Mouse (Mus musculus) heart, embryonic 16.5 days (tissue): ENCODE results near the gene Ythdf1. TPM values are rescaled to one million over a fixed set of nuclear protein-coding genes. Genes with fewer than 3 reads are reported as not detected.

Experiments used
- ATAC-seq: fragments of 200-750 bp; cut with Nextera tagmentation; replicated peaks from 2 replicates; pipeline ENCODE4 v1.8.0; 2017; ENCODE audit warnings: moderate number of reproducible peaks; ENCODE audit not compliant: insufficient read depth, low FRiP score; ENCODE audit errors: extremely low read depth
- H3K27ac ChIP-seq: fragments of 300-500 bp; sonication (generic); 2 replicates; pipeline ENCODE4 v1.5.1; 2014; ENCODE audit warnings: mild to moderate bottlenecking, low read length, control low read depth, moderate library complexity
- H3K27me3 ChIP-seq: fragments of 300-500 bp; sonication (generic); 2 replicates; pipeline ENCODE4 v1.6.1; 2014; ENCODE audit warnings: low read length, mixed read lengths; ENCODE audit not compliant: control insufficient read depth, insufficient read depth
- H3K36me3 ChIP-seq: fragments of 300-500 bp; sonication (generic); 2 replicates; pipeline ENCODE4 v1.6.1; 2014; ENCODE audit not compliant: control insufficient read depth, insufficient read depth
- H3K4me1 ChIP-seq: fragments of 300-500 bp; sonication (generic); 2 replicates; pipeline ENCODE4 v1.6.1; 2014; ENCODE audit warnings: low read length, mixed read lengths; ENCODE audit not compliant: control insufficient read depth, insufficient read depth
- H3K4me2 ChIP-seq: fragments of 300-500 bp; sonication (generic); 2 replicates; pipeline ENCODE4 v1.6.1; 2014; ENCODE audit warnings: low read depth, mild to moderate bottlenecking, control low read depth, low read length
- H3K4me3 ChIP-seq: fragments of 300-500 bp; sonication (generic); 2 replicates; pipeline ENCODE4 v1.5.1; 2014; ENCODE audit warnings: mild to moderate bottlenecking, control low read depth, low read length
- H3K9ac ChIP-seq: fragments of 300-500 bp; sonication (generic); 2 replicates; pipeline ENCODE4 v1.6.1; 2014; ENCODE audit warnings: low read length, control low read depth
- H3K9me3 ChIP-seq: fragments of 300-500 bp; sonication (generic); replicated peaks from 2 replicates; pipeline ENCODE4 v1.6.1; 2016; ENCODE audit warnings: low read length; ENCODE audit not compliant: control insufficient read depth
- WGBS: fragments of 180-500 bp; shearing (Covaris S2); extraction: QIAGEN DNeasy Blood & Tissue Kit; methylation state at CpG from one replicate; pipeline ENCODE4 v1.1.7; 2014; 5-methylcytosine and 5-hydroxymethylcytosine counted together
- polyA plus RNA-seq: library from polyadenylated mRNA; unstranded; fragments of >200 nt; fragmentation: Nextera tagmentation; extraction: Ambion mirVana; gene quantifications from 2 replicates; pipeline ENCODE4 v1.2.1, GENCODE M21; 2015

Gene Ythdf1
- polyA plus RNA-seq, 1 experiment from 2014 or later = 17.5 TPM

DNA sequence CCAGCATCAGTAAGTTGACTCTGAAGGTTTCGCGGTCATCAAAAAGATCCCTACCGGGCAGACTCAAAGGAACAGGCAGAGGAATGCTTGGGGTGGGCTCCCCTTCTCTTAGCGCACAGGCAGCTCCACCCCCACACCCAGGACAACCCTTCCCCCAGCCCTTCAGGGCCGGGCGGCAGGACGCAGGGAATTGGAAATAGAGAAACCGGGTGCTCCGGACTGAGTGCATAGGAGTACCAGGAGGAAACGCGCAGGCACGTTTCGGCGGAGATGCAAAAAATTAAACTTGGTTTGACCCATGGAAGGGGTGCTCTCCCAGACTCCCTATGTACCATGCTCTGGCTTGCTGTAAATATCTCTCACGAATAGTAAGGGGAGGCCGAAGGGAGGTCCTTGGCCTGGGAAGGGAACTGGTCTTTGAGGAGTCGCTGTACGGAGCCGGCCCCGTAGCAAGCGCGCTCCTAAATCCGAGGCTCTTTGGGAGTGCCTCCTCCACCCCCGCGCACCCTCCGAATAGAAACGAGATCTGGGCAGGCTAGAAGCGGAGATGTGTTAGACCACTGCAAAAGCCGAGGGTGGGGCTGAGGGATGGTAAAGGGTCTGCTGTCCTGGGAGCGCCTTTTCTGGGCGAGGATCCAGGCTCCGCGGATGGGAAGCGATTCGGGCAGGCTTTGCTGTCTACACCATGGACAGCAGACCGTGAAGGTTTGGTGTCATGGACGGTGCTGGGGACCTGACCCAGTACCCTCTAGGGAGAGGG, 29.5 kb downstream of the Ythdf1 start:
- Histone ChIP-seq H3K4me1 (peaks cover 18% of the 10 kb centered on the region), H3K27me3 (peaks cover 98% of the 10 kb centered on the region), H3K4me2 (no peak overlapping the region), H3K36me3 (no peaks in the 10 kb centered on the region), H3K4me3 (no peak overlapping the region), H3K9ac (no peak overlapping the region), H3K27ac (no peak overlapping the region), H3K9me3 (no peaks in the 10 kb centered on the region)
- ATAC-seq = no peak
- WGBS = 2% methylated on average over 37 of the region's 37 CpGs

DNA sequence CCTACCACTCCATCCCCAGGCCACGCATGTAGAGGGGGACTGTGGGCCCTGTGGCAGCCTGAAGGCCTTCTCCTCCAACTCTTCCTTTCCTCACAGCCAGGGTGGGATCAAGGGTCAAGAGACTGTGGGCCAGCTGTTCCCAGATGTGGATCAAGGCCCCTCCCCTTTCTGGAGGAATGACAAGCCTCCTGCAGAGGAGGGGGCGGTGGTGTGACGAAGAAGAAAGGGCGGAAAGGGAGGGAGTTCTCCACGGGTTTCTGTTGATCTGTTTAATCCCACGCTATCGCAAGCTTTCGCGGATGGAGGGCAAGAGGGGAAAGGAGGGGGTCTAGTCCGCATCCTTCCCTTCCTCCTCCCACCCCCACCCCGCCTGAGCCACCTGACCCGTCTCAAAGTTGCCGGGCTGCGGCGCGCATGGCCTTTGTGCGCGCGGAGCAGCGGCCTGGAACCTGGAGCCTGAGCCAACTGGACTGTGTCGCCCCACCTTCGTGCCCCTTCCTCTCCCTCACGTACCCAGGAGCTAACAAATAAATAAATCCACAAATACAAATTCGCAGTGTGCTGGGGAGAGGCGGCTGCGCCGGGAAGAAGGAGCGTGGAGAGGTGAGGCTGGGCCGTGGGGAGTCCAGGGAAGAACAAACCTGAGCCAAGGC, 30.2 kb downstream of the Ythdf1 start:
- no peak overlapping the region for H3K9ac ChIP-seq
- peaks cover 18% of the 10 kb centered on the region for H3K4me1 ChIP-seq
- H3K4me3 ChIP-seq = no peak overlapping the region
- no peaks in the 10 kb centered on the region for H3K36me3 ChIP-seq
- ATAC-seq = no peak
- no peaks in the 10 kb centered on the region for H3K9me3 ChIP-seq
- no peak overlapping the region for H3K4me2 ChIP-seq
- no peak overlapping the region for H3K27ac ChIP-seq
- WGBS = 1% methylated on average over 29 of the region's 29 CpGs
- peaks cover 97% of the 10 kb centered on the region for H3K27me3 ChIP-seq

DNA sequence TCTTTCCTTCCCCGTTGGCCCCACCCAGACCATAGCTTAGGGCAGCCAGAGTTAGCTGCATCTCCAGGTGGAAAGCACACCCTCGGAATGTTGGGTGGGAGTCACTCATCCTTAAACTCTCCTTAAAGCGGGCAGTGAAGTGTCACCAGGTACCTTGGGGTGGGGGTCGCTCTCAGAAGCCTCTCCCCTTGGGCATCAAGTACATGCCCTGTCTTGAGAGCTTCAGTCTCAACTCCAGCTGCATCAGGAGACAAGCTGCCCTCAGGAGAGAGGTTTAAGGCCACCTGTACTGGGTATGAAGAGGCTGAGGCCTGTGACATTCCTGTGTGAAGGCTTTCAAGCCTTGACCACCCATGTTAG, 30.8 kb downstream of the Ythdf1 start:
- WGBS = 21% methylated on average over 4 of the region's 4 CpGs
- no peak overlapping the region for H3K9ac ChIP-seq
- no peaks in the 10 kb centered on the region for H3K9me3 ChIP-seq
- no peak for ATAC-seq
- H3K4me2 ChIP-seq = no peak overlapping the region
- H3K4me1 ChIP-seq = peaks cover 18% of the 10 kb centered on the region
- peaks cover 94% of the 10 kb centered on the region for H3K27me3 ChIP-seq
- H3K27ac ChIP-seq = no peak overlapping the region
- H3K36me3 ChIP-seq = no peaks in the 10 kb centered on the region
- H3K4me3 ChIP-seq = no peak overlapping the region

DNA sequence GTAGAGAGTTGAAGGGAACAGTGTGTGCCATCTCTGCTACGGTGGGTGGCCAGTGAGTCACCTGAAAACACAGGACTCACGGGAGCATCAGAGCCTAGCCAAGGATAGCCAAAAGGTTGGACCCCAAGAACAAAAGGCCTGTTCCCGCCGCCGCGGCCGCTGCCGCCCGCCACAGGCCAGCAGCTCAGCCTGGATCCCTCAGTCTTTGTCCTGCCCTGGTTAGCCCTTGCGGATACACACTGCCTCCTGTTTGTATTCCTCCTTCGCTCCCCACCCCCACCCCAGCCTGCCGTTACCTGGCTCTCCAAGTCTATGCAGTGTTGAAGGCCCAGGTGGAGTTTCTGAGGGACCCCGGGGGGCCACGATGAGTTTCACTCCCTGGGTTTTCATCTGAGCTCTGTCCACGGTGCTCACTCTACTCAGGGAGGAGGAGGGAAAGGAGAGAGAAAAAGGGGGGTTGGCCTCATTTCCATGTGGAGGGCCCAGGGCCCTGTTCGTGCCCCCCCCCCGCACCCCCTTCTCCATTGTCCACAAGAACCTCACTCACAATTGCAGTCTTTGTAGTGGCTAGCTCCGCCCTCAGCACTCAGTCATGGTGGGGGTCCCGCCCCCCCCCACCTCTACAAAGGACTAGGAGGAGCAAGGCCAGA, 31.4 kb downstream of the Ythdf1 start:
- Histone ChIP-seq H3K9me3 (no peaks in the 10 kb centered on the region), H3K27me3 (peaks cover 89% of the 10 kb centered on the region), H3K4me2 (no peak overlapping the region), H3K36me3 (no peaks in the 10 kb centered on the region), H3K27ac (no peak overlapping the region), H3K9ac (no peak overlapping the region), H3K4me3 (no peak overlapping the region), H3K4me1 (peaks cover 15% of the 10 kb centered on the region)
- 11% methylated on average over 19 of the region's 19 CpGs for WGBS
- no peak for ATAC-seq

DNA sequence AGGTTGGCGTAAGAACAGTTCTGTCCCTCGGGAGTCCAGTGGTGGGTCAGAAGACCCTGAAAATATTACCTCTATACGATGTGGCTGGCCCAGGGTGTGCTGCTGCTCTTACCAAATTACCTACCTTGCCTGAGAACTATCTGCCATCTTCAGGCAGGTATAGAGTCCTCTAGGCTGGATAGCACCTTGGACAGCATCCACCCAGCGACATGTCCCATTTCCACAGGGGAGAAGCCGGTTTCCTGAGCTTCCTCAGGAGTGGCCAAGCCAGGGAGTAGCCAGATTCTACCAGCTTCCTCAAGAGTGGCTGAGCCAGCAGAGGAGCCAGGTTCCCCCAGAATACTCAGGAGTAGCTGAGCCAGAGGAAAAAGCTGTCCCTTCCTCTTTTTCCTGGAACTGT, 35.5 kb downstream of the Ythdf1 start:
- no peak overlapping the region for H3K4me2 ChIP-seq
- no peak overlapping the region for H3K4me3 ChIP-seq
- H3K27ac ChIP-seq = no peak overlapping the region
- peaks cover 48% of the 10 kb centered on the region for H3K27me3 ChIP-seq
- WGBS = 45% methylated on average over 5 of the region's 5 CpGs
- ATAC-seq = no peak
- H3K4me1 ChIP-seq = no peaks in the 10 kb centered on the region
- no peaks in the 10 kb centered on the region for H3K9me3 ChIP-seq
- no peak overlapping the region for H3K9ac ChIP-seq
- no peaks in the 10 kb centered on the region for H3K36me3 ChIP-seq

DNA sequence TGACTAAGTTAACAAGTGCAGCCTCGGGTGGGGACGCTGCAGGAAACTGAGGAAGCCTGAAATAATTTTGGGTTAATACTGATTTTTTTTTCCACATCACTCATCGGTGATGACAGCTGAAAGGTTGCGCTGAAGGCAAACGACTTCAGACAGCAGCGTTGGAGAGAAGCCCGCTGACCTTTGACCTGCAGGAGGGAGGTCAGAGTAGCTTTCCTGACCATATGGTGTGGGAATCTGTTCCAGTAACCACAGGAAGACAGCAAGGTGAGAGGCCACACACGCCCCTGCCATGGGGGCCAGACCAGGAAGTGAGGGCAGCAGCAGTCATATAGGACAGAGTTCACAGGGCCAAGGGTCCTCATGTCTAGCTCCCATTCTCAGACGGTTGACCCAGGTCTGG, 39.5 kb downstream of the Ythdf1 start:
- ATAC-seq = no peak
- peaks cover 10% of the 10 kb centered on the region for H3K27me3 ChIP-seq

DNA sequence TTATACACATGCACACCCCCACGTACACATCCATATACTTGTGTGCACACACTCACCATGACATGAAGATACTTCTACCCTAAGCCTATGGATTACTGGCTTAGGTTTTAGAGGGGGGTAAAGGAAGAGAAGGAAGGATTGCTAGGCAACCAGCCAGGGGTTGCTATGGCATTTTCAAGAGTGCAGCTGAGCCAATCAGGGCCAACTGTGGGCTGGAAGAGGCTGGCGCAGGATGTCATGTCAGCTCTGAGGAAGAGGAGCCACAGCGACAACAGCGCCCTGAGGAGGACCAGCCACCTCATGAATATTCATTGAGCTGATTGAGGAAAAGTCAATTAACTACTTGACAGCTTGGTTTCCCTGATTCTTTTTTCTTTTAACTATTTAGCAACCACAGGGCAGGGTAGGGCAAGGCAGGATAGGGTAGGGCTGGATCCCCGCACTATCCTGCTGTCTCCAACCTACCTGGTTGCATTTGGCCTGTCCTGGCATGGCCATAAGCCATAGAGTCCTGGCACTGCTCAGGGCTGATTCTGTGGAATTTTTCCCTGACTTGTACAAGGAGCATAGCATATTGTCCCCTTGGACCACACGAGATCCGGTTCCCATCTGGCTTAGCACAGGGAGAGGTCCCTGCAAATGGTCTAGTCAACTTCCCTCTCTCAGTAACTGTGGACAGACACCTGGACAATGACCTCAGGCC, 41.2 kb downstream of the Ythdf1 start:
- Histone ChIP-seq H3K4me2 (no peak overlapping the region), H3K9me3 (no peaks in the 10 kb centered on the region), H3K4me1 (no peaks in the 10 kb centered on the region), H3K36me3 (no peaks in the 10 kb centered on the region), H3K9ac (no peak overlapping the region), H3K27ac (no peak overlapping the region), H3K4me3 (no peak overlapping the region), H3K27me3 (no peaks in the 10 kb centered on the region)
- ATAC-seq = no peak
- WGBS = 37% methylated on average over 7 of the region's 7 CpGs

More for the DNA sequence above, 39.5 kb downstream of the Ythdf1 start:
- WGBS = 46% methylated on average over 9 of the region's 9 CpGs
- Histone ChIP-seq H3K4me3 (no peak overlapping the region), H3K4me2 (no peak overlapping the region), H3K4me1 (no peaks in the 10 kb centered on the region), H3K27ac (no peak overlapping the region), H3K9ac (no peak overlapping the region), H3K36me3 (no peaks in the 10 kb centered on the region), H3K9me3 (no peaks in the 10 kb centered on the region)

DNA sequence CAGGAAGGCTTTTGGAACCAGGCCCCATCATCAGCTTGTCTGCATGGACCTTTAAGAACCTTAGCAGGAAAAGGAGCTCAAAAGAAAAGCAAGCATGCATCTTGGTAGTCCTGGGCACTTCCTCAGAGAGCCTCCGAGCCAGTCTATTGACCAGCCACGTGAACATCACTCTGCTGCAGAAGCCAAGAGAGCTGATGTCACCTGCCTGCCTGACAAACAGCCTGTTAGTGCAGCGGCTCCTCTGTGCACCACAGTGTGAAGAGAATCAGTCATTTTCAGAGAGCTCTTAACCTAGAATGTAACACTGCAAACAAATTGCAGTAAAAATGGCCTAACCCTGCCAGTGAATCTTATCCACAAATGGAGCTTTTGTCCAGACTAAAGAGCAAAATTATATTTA, 50.7 kb downstream of the Ythdf1 start:
- no peaks in the 10 kb centered on the region for H3K4me1 ChIP-seq
- ATAC-seq = no peak
- no peak overlapping the region for H3K4me3 ChIP-seq
- no peaks in the 10 kb centered on the region for H3K36me3 ChIP-seq
- H3K9me3 ChIP-seq = no peaks in the 10 kb centered on the region
- no peaks in the 10 kb centered on the region for H3K27me3 ChIP-seq
- 49% methylated on average over 3 of the region's 3 CpGs for WGBS
- no peak overlapping the region for H3K9ac ChIP-seq
- H3K27ac ChIP-seq = no peak overlapping the region
- H3K4me2 ChIP-seq = no peak overlapping the region

DNA sequence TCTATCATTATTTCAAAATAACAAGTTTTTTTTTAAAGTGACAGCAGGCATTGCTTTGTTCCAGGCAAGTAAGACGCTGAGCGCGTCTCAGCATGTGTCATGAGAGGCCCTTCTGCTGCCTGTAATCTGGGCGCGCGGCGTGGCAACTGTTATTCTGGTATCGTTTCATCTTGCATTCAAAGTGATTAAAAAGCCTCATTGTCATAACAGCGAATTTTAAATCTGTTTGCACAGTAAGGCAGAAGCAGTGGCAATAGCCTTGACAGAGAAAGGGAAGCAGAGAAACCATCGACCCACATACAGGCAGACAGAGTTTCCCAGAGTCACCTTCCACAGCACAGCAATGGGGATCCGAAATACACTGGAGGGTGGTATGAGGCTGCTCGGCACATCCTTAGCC, 59.2 kb downstream of the Ythdf1 start:
- no peak for ATAC-seq
- no peaks in the 10 kb centered on the region for H3K9me3 ChIP-seq
- 82% methylated on average over 12 of the region's 12 CpGs for WGBS

More for the DNA sequence above, 59.2 kb downstream of the Ythdf1 start:
- Histone ChIP-seq H3K27me3 (peaks cover 17% of the 10 kb centered on the region), H3K4me2 (no peak overlapping the region), H3K4me1 (no peaks in the 10 kb centered on the region), H3K27ac (no peak overlapping the region), H3K36me3 (no peaks in the 10 kb centered on the region), H3K9ac (no peak overlapping the region), H3K4me3 (no peak overlapping the region)
